Mouse (Mus musculus): Measurements from ENCODE around the gene Ovca2.

Gene Ovca2

GRCm38 (mm10) chr11:75169405-75170080 lies 9.1 kb downstream of the Ovca2 start, which contains the start of gene Hic1:
Gene Hic1 (minus strand): TSS chr11:75169519.
- peak; percentile 27 for DNase-seq

- DNase-seq = peak; percentile 89
Observed at GRCm38 (mm10) chr11:75168590-75169361, 9.9 kb downstream of the Ovca2 start.

GRCm38 (mm10) chr11:75167643-75168589 lies 10.7 kb downstream of the Ovca2 start:
- peak; percentile 42 for DNase-seq

GRCm38 (mm10) chr11:75166861-75167642 lies 11.6 kb downstream of the Ovca2 start:
- peak; percentile 60 for DNase-seq

GRCm38 (mm10) chr11:75166193-75166842 lies 12.3 kb downstream of the Ovca2 start:
- DNase-seq = peak; percentile 17

- DNase-seq = peak; percentile 85
Observed at GRCm38 (mm10) chr11:75165441-75166192, 13.0 kb downstream of the Ovca2 start.

GRCm38 (mm10) chr11:75164750-75165149 lies 13.9 kb downstream of the Ovca2 start:
- DNase-seq = no peak

- no peak for DNase-seq
Observed at GRCm38 (mm10) chr11:75164051-75164450, 14.6 kb downstream of the Ovca2 start.

GRCm38 (mm10) chr11:75163379-75163778 lies 15.3 kb downstream of the Ovca2 start:
- DNase-seq = no peak

- DNase-seq = no peak
Observed at GRCm38 (mm10) chr11:75162591-75163080, 16.0 kb downstream of the Ovca2 start.

- DNase-seq = no peak
Observed at GRCm38 (mm10) chr11:75161417-75162008, 17.1 kb downstream of the Ovca2 start.

GRCm38 (mm10) chr11:75160954-75161353 lies 17.7 kb downstream of the Ovca2 start:
- no peak for DNase-seq

GRCm38 (mm10) chr11:75159564-75159963 lies 19.1 kb downstream of the Ovca2 start:
- DNase-seq = peak; percentile 58

- no peak for DNase-seq
Observed at GRCm38 (mm10) chr11:75158432-75158831, 20.2 kb downstream of the Ovca2 start.

- no peak for DNase-seq
Observed at GRCm38 (mm10) chr11:75157901-75158300, 20.7 kb downstream of the Ovca2 start.

- no peak for DNase-seq
Observed at GRCm38 (mm10) chr11:75157037-75157436, 21.6 kb downstream of the Ovca2 start.

- no peak for DNase-seq
Observed at GRCm38 (mm10) chr11:75156416-75156815, 22.2 kb downstream of the Ovca2 start.

- no peak for DNase-seq
Observed at GRCm38 (mm10) chr11:75155985-75156384, 22.6 kb downstream of the Ovca2 start.

GRCm38 (mm10) chr11:75154053-75154585 lies 24.5 kb downstream of the Ovca2 start:
- DNase-seq = no peak

All from thymus, postnatal 14 days (tissue).